Mouse (Mus musculus) heart, embryonic 16.5 days (tissue): ENCODE results near the gene Slc43a1. TPM values are rescaled to one million over a fixed set of nuclear protein-coding genes. Genes with fewer than 3 reads are reported as not detected.
A peak's percentile ranks its signal among the peaks of the same experiment; 100 is the strongest.

Experiments
- ATAC-seq: fragments of 200-750 bp; cut with Nextera tagmentation; replicated peaks from 2 replicates; pipeline ENCODE4 v1.8.0; 2017; ENCODE audit warnings: moderate number of reproducible peaks; ENCODE audit not compliant: insufficient read depth, low FRiP score; ENCODE audit errors: extremely low read depth
- H3K27ac ChIP-seq: fragments of 300-500 bp; sonication (generic); 2 replicates; pipeline ENCODE4 v1.5.1; 2014; ENCODE audit warnings: mild to moderate bottlenecking, low read length, control low read depth, moderate library complexity
- H3K27me3 ChIP-seq: fragments of 300-500 bp; sonication (generic); 2 replicates; pipeline ENCODE4 v1.6.1; 2014; ENCODE audit warnings: low read length, mixed read lengths; ENCODE audit not compliant: control insufficient read depth, insufficient read depth
- H3K36me3 ChIP-seq: fragments of 300-500 bp; sonication (generic); 2 replicates; pipeline ENCODE4 v1.6.1; 2014; ENCODE audit not compliant: control insufficient read depth, insufficient read depth
- H3K4me1 ChIP-seq: fragments of 300-500 bp; sonication (generic); 2 replicates; pipeline ENCODE4 v1.6.1; 2014; ENCODE audit warnings: low read length, mixed read lengths; ENCODE audit not compliant: control insufficient read depth, insufficient read depth
- H3K4me2 ChIP-seq: fragments of 300-500 bp; sonication (generic); 2 replicates; pipeline ENCODE4 v1.6.1; 2014; ENCODE audit warnings: low read depth, mild to moderate bottlenecking, control low read depth, low read length
- H3K4me3 ChIP-seq: fragments of 300-500 bp; sonication (generic); 2 replicates; pipeline ENCODE4 v1.5.1; 2014; ENCODE audit warnings: mild to moderate bottlenecking, control low read depth, low read length
- H3K9ac ChIP-seq: fragments of 300-500 bp; sonication (generic); 2 replicates; pipeline ENCODE4 v1.6.1; 2014; ENCODE audit warnings: low read length, control low read depth
- H3K9me3 ChIP-seq: fragments of 300-500 bp; sonication (generic); replicated peaks from 2 replicates; pipeline ENCODE4 v1.6.1; 2016; ENCODE audit warnings: low read length; ENCODE audit not compliant: control insufficient read depth
- WGBS: fragments of 180-500 bp; shearing (Covaris S2); extraction: QIAGEN DNeasy Blood & Tissue Kit; methylation state at CpG from one replicate; pipeline ENCODE4 v1.1.7; 2014; 5-methylcytosine and 5-hydroxymethylcytosine counted together
- polyA plus RNA-seq: library from polyadenylated mRNA; unstranded; fragments of >200 nt; fragmentation: Nextera tagmentation; extraction: Ambion mirVana; gene quantifications from 2 replicates; pipeline ENCODE4 v1.2.1, GENCODE M21; 2015

Gene Slc43a1
- polyA plus RNA-seq, 1 experiment from 2014 or later = 8.7 TPM

DNA sequence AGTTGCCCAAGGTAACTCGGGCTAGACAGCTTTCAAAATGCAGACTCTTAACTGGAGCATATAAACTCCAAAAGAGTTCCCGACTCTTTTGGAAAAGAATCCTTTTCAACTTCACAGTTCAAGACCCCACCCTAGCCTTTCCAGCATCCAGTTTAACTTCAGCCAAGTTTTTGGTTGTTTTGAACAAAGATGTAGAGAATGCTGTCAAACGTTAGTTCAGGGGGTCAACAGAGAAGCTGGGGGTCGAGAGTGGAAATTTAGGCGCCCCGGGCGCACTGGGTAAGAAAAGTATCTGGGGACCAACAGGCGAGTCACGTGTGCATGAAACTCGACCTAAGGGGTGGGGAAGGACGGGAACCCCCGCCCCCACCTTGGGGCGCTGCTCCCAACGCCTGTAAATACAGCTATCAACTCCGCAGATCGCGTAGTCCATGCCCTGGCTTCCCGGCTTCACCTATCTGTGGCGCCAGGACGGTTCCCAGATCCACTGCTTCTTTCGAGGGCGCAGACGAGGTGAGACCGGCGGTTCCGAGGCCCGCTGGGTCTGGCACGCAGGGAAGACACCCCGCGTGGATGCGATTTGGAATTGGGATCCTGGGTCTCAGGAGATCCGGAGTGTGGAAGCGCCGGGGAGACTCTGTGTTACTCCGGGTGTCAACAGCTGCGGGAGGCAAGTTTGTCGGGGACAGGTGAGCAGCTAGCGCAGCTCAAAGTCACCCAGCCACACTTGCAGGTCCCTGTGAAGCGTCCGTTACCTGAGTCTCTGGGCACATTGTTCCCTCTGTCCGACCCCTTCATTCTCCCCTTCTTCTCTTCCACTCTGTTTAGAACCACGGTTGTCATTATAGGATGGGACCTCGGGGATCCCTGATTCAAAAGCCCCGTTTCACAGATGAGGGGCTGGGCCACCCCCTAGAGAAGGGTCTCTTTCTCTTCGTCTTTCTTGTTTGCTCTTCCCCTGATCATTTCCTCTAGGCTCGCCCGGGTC is 637 bp downstream of the Slc43a1 start:
- no peak for ATAC-seq
- H3K4me2 ChIP-seq = peak overlapping the region; percentile 99
- under 1% methylated on average over 47 of the region's 47 CpGs for WGBS

DNA sequence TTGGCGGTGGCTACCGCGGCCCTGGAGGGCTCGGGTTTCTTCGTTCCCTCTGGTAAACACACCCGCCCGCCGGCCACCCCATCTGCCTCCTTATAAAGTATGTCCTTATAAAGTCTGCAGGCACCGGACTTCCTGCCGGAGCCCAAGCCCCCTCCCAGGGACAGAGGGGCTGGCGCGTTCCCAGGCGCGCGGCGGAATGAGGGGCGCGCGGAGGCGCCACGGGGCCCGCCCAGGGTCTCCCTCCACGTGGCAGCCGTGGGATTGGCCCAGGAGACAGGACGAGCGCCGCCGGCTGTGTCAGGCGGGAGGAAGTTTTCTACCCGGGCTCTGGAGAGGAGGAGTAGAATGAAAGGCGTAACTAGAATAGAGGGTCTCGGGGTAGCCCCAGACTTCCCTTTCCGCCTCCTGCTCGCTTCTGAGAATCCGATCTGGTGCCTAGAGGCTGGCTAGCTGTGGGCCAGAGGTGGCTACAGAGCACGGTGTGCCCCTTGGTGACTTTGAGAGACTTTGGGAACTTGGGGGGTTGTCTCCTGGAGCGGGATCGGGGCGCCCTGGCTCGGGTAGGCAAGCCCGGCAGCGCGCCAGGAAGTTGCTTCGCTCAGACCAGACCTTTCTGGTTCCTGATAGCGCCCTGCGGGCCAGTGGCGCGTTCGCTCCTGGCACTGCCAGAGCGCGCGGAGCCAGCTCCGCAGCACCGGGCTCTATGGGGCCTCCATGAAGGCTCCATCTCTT is 1.5 kb downstream of the Slc43a1 start:
- WGBS = under 1% methylated on average over 54 of the region's 54 CpGs
- H3K27me3 ChIP-seq = peaks cover 5% of the 10 kb centered on the region; the same call in 1 of the 2 replicates
- ATAC-seq = peak; percentile 80
- peak overlapping the region; percentile 85 for H3K9ac ChIP-seq
- peaks cover 30% of the 10 kb centered on the region for H3K4me1 ChIP-seq
- H3K4me2 ChIP-seq = peak overlapping the region; percentile 99
- peak overlapping the region; percentile 88 for H3K27ac ChIP-seq
- no peaks in the 10 kb centered on the region for H3K36me3 ChIP-seq
- no peaks in the 10 kb centered on the region for H3K9me3 ChIP-seq
- peak overlapping the region; percentile 78 for H3K4me3 ChIP-seq

More for the DNA sequence above, 637 bp downstream of the Slc43a1 start:
- H3K36me3 ChIP-seq = no peaks in the 10 kb centered on the region
- H3K9ac ChIP-seq = peak overlapping the region; percentile 85
- H3K27ac ChIP-seq = peak overlapping the region; percentile 88
- H3K4me1 ChIP-seq = peaks cover 24% of the 10 kb centered on the region
- H3K9me3 ChIP-seq = no peaks in the 10 kb centered on the region
- H3K27me3 ChIP-seq = peaks cover 5% of the 10 kb centered on the region; the same call in 1 of the 2 replicates
- H3K4me3 ChIP-seq = peak overlapping the region; percentile 78

DNA sequence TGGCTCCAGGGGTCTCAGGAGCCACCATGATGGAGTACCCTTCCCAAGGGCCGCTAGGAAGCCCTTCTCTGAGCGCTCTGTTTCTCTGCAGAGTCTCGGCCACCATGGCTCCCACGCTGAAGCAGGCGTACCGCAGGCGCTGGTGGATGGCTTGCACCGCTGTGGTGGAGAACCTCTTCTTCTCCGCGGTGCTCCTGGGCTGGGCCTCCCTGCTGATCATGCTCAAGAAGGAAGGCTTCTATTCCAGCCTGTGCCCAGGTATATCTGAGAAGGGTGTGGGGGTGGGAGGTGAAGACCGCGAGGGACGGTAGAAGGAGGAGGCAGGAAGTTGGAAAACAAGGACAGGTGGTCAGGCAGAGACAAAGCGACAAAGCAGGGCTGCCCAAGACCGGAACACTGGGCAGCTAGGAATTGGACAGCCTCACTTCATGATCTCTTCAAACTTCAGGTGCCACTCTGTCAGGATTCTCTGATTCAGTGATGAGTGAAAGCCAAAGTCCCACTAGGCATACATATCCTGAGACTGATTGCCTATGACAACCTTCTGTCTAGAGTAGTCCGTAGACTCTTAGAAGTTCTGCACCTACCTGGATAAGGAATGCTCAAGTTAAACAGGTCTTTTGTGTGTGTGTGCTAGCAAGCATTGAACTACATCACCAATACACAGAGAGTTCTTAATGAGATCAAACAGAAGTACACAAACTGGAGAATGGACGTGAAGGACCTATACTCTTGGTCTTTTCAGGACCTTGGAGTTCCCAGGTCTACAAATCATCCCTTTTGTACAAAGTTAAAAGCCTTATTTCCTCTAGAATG is 2.3 kb downstream of the Slc43a1 start:
- peaks cover 5% of the 10 kb centered on the region; the same call in 1 of the 2 replicates for H3K27me3 ChIP-seq
- H3K4me1 ChIP-seq = peaks cover 37% of the 10 kb centered on the region
- H3K4me2 ChIP-seq = peak overlapping the region; percentile 99
- peak overlapping the region; percentile 88 for H3K27ac ChIP-seq
- no peaks in the 10 kb centered on the region for H3K9me3 ChIP-seq
- ATAC-seq = peak; percentile 6; the same call in 1 of the 2 replicates
- peak overlapping the region; percentile 85 for H3K9ac ChIP-seq
- WGBS = 4% methylated on average over 17 of the region's 17 CpGs
- H3K4me3 ChIP-seq = peak overlapping the region; percentile 78
- H3K36me3 ChIP-seq = no peaks in the 10 kb centered on the region

DNA sequence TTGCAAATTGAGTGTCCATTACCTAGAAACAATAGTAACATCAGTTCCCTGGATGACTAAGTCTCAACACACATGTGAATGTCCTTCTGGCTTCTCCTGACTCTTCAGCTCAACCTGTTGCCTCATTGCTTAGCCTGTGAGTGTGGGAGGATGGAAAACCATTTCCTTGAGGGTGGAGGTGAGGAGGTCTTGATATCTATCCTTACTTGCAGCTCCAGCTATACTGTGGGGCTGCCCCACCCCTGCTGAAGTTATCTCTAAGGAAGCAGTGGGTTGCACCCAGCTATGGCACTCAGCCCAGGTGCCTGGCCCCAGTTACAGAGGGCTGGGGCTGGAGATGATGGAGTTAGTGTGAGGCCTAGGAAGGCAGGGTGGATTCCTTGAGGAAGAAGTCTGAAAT is 3.3 kb downstream of the Slc43a1 start:
- no peak overlapping the region for H3K27ac ChIP-seq
- ATAC-seq = no peak
- no peaks in the 10 kb centered on the region for H3K36me3 ChIP-seq
- H3K9me3 ChIP-seq = no peaks in the 10 kb centered on the region
- peaks cover 37% of the 10 kb centered on the region for H3K4me1 ChIP-seq
- peaks cover 5% of the 10 kb centered on the region; the same call in 1 of the 2 replicates for H3K27me3 ChIP-seq
- H3K4me3 ChIP-seq = no peak overlapping the region
- no peak overlapping the region for H3K9ac ChIP-seq
- peak overlapping the region; percentile 99 for H3K4me2 ChIP-seq

DNA sequence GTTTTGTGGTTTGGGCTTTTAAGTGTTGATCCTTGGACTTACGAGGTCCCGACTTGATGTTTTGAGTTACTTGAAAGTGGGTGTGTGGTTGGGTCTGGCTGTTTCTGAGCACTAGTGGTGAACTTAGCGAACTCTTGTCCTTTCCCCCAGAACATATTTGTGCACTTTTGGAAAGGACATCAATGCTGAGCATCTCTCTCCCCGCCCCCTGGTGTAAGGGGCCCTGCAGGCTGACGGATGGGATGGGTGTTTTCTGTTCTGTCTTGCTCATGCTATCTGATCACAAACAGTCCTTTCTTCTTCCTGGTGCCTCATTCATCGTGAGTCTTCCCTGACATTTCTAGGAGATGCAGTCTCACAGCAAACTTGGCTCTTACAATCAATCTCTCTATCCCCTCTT is 5.0 kb downstream of the Slc43a1 start:
- no peaks in the 10 kb centered on the region for H3K9me3 ChIP-seq

DNA sequence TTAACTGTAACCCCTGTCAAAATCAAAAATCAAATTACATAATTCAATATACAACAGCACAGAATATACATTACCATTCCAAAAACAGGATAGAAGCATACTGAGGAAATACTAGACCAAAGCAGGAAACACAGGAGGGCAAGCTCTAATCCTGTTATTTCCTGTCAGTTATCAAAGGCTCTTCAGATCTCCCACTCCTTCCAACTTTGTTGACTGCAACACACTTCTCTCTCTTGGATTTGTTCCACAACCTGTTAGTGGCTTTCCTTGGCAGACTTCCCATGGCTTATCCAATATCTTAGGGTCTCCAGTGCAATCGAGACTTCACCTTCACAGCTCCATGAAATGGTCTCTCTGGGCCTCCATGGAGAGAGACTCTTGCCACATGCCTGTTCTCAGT is 6.6 kb downstream of the Slc43a1 start:
- Histone ChIP-seq H3K27me3 (no peaks in the 10 kb centered on the region), H3K27ac (no peak overlapping the region), H3K9ac (no peak overlapping the region), H3K4me1 (peaks cover 30% of the 10 kb centered on the region), H3K36me3 (no peaks in the 10 kb centered on the region), H3K4me2 (no peak overlapping the region), H3K9me3 (no peaks in the 10 kb centered on the region), H3K4me3 (no peak overlapping the region)
- 24% methylated on average over 1 of the region's 1 CpGs for WGBS
- ATAC-seq = no peak

More for the DNA sequence above, 5.0 kb downstream of the Slc43a1 start:
- H3K9ac ChIP-seq = no peak overlapping the region
- no peaks in the 10 kb centered on the region for H3K36me3 ChIP-seq
- peaks cover 32% of the 10 kb centered on the region for H3K4me1 ChIP-seq
- ATAC-seq = no peak
- WGBS = 75% methylated on average over 6 of the region's 6 CpGs
- H3K27me3 ChIP-seq = peaks cover under 1% of the 10 kb centered on the region; the same call in 1 of the 2 replicates
- no peak overlapping the region for H3K27ac ChIP-seq
- H3K4me3 ChIP-seq = no peak overlapping the region
- H3K4me2 ChIP-seq = no peak overlapping the region

DNA sequence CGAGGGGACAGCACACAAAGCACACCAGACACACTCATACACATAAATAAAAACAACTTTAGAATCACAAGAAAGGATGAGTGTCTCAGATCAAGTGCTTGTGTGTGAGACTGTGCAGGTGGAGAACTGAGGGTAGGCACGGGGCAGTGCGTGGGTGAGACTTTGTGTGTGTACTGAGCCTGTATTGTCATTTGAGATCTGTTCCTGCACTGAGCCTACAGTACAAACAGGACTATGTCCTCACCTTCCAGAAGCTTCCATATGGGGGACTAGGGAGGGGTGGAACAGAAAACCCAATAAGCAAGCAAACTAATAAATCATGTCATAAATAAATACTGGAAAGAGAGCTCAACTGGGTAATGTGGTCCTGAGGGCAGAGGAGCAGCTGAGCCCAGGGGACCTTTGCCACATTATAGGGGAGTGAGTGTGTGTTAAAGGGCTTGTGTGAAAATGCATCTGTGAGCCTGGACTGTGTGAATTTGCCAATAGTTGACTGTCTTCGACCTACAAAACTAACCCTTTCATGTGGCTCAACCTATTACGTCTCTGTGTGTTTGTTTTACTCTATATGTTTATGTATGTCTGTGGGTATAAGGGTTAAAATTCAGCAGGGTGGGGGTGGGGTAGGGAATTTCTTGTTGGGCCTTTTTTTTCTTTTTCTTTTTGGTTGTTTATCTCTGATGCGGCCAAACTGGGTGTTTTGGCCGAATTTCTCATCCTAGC is 11.9 kb downstream of the Slc43a1 start:
- no peak overlapping the region for H3K9ac ChIP-seq
- no peak for ATAC-seq

More for the DNA sequence above, 11.9 kb downstream of the Slc43a1 start:
- Histone ChIP-seq H3K4me1 (peaks cover 10% of the 10 kb centered on the region), H3K4me3 (peak overlapping the region; percentile 23; the same call in 1 of the 2 replicates), H3K27ac (no peak overlapping the region), H3K4me2 (peak overlapping the region; percentile 55), H3K9me3 (no peaks in the 10 kb centered on the region), H3K36me3 (peaks cover 4% of the 10 kb centered on the region; the same call in 1 of the 2 replicates), H3K27me3 (no peaks in the 10 kb centered on the region)
- 60% methylated on average over 7 of the region's 7 CpGs for WGBS
